Comparison of ENCODE assay signal across 8 mouse cellular contexts in the genomic region with DNA sequence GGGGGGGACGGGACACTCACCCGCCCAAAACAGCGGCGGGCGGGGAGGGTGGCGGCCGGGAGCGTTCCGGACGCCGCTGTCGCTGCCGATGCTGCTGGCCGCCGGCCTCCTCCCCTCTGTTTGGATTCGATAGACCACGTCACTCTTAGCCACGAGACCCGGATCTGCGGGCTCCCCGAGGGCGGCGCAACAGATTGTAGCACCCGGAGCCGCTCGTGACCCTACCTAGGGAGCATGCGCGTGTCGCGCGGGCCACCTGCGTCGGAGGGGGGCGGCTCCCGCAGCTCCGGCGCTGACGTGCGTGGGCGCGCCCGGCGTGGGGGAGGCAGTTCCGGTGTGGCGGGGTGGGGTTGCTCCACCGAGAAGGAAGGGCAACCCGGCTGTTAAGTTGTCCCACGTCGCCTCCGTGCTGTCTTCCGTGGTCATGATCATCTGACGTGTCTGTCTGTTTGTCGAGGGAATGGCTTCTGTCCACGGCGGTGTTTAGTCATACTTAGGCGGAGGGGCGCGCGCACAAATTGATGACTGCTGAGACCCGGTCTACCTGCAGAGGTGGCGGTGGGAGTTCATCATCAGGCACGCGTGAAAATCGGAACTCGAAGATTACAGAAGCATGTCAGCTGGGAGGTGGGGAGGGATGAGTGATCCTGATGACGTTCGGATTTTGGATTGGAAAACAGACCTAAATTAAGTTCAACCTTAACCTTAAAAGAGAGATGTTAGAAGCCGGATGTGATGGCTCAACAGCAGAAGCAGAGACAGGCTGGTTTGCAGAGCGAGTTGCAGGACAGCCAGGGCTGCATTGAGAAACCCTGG. TPM values are rescaled to one million over a fixed set of nuclear protein-coding genes. Genes with fewer than 3 reads are reported as not detected.
DNase-seq lines count a peak whose midpoint lies in the region; ATAC-seq lines count a peak whose summit lies in the region.

Gene Gm43552 (minus strand): TSS at position 118 of the 816 bp plus-strand sequence.

- peaks cover 36% of the 10 kb centered on the region for H3K4me1 ChIP-seq in hindbrain, embryonic 13.5 days (replicated peaks)

- H3K4me3 ChIP-seq in hindbrain, embryonic 13.5 days = peak within 1 kb of the TSS; percentile 90

- H3K9me3 ChIP-seq in hindbrain, embryonic 13.5 days = no peaks in the 10 kb centered on the region

- DNase-seq in R1 (ENCODE audit: low read depth, low spot score) = peak; percentile 94
- peak; percentile 91 to 95 for DNase-seq in cerebellum, postnatal 14 days
- peak; percentile 93 to 95 for DNase-seq in frontal cortex, postnatal 14 days (ENCODE audit: low spot score in 2 of 2)
- DNase-seq in layer of hippocampus, postnatal 25 days (ENCODE audit: extremely low spot score in 1 of 2, low spot score in 1 of 2) = peak; percentile 85 to 90
- DNase-seq in lung, postnatal 14 days = peak; percentile 95
- peak; percentile 96 for DNase-seq in ovary, postnatal 36 days (ENCODE audit: low spot score)
- peak; percentile 97 for DNase-seq in thymus, postnatal 14 days

- H3K9ac ChIP-seq in hindbrain, embryonic 13.5 days = peak within 1 kb of the TSS; percentile 96

- peak within 1 kb of the TSS; percentile 75 for H3K4me2 ChIP-seq in hindbrain, embryonic 13.5 days

- peak; percentile 97 for ATAC-seq in hindbrain, embryonic 13.5 days (ENCODE audit: low FRiP score)

- H3K36me3 ChIP-seq in hindbrain, embryonic 13.5 days = no peaks in the 10 kb centered on the region; the same call in 1 of the 2 replicates

- peak within 1 kb of the TSS; percentile 97 for H3K27ac ChIP-seq in hindbrain, embryonic 13.5 days

- 0% methylated on average over 62 of the region's 69 CpGs for WGBS in hindbrain, embryonic 13.5 days

- no peaks in the 10 kb centered on the region for H3K27me3 ChIP-seq in hindbrain, embryonic 13.5 days

RNA-seq across cellular contexts. Expression of gene Gm43552, which starts in this region (rescaled TPM):
- 2.7 TPM in 1 of 2 replicates, not detected in the other for polyA plus RNA-seq in hindbrain, embryonic 13.5 days (2015; fragmentation: Nextera tagmentation; extraction: Ambion mirVana)
- 1 to 10 TPM in 1 of 2 experiments, not detected in 1; 1.8 TPM for total RNA-seq in layer of hippocampus, postnatal 25 days (2021)

Comparison
In these comparisons a context has a peak if more than half of its experiments do, and no peak if none do; other contexts are left out.
1. Peak in every context shown above with its lines: DNase-seq, ATAC-seq, H3K4me3 ChIP-seq and H3K27ac ChIP-seq.